Mouse (Mus musculus) testis, postnatal 14 days (tissue): Measurements from ENCODE around the gene Ankmy1.

Experiments
- DNase-seq: peaks from one replicate; pipeline ENCODE4 v3.0.0; 2021; ENCODE audit warnings: low spot score

Gene Ankmy1

GRCm38 (mm10) chr1:92911721-92912138 lies 9.0 kb upstream of the Ankmy1 start:
- no peak for DNase-seq

DNA sequence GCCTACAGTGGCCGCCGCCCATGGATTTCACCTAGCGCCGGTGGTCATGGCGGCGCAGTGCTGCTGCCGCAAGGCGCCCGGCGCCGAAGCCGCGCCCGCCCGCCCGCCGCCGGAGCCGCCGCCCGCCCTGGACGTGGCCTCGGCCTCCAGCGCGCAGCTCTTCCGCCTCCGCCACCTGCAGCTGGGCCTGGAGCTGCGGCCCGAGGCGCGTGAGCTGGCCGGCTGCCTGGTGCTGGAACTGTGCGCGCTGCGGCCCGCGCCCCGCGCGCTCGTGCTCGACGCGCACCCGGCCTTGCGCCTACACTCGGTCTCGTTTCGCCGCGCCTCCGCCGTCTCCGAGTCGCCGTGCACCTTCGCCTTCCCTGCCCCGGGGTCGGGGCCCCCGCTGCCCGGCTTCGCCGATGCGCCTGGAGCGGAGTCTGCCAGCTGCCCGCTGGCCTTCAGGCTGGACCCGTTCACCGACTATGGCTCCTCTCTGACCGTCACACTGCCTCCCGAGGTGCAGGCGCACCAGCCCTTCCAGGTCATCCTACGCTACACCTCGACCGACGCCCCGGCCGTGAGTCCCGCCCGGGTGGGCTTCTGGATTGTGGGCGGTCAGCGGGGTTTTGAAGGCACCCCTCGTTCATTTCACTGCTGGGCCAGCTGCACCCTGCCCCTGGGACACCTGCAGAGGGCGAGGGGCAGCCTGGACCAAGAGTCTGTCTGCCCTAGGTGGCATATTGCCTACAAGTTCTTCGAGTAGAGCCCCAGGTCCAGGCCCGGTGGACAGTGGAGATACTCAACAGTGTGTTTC lies 8.4 kb upstream of the Ankmy1 start:
- peak; percentile 56 for DNase-seq

DNA sequence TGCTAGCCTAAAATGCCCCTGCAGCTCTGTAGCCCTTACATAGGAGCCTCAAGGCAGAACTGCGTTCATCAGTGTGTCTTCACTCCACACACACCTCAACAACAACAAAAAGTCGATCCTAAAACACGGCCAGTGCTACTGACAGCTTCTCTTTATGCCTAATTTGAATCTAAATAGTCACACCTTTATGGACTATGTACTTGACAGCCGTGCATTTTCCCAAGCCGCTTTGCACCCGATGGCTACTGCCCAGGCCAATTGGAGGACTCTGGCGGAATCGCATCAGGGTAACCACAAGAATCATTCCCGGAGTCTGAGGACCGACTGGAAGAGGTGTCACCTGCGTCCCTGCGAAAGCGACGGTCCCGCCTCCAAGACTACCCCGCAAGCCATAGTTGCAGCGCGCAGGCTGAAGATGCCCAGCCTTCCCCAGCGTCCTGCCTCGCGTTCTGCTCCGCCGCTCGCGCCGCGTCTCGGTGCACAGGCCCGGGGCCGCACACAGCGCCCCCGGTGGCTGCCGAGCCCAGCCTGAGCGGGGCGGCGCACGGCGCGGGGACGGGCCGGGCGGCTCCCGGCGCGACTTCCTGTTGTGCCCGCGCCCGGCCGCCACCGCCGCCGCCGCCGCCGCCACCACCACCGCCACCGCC lies 7.7 kb upstream of the Ankmy1 start, which contains the start of gene Rnpepl1:
Gene Rnpepl1, plus strand, starts transcription at position 545 of the 647 bp plus-strand sequence.
- no peak for DNase-seq

GRCm38 (mm10) chr1:92909068-92909467 lies 6.4 kb upstream of the Ankmy1 start:
- no peak for DNase-seq

DNA sequence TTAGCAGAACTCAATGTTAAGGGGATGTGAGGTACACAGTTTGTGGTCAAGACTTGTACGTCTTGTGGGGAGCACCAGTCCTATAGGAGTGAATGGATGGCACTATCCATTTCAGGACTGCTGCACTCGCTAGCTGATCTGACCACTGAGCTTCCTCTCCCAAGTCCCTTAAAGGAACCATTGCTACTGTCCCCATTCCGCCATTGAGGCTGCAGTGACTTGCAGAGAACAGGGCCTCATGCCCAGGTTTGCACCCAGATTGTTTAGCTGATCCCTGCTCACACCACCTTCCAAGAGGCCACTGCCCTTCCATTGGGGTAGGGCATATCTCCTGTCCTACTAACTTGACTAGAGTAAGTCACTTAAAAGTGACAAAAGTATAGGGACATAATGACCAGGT lies 6.0 kb upstream of the Ankmy1 start:
- DNase-seq = no peak

DNA sequence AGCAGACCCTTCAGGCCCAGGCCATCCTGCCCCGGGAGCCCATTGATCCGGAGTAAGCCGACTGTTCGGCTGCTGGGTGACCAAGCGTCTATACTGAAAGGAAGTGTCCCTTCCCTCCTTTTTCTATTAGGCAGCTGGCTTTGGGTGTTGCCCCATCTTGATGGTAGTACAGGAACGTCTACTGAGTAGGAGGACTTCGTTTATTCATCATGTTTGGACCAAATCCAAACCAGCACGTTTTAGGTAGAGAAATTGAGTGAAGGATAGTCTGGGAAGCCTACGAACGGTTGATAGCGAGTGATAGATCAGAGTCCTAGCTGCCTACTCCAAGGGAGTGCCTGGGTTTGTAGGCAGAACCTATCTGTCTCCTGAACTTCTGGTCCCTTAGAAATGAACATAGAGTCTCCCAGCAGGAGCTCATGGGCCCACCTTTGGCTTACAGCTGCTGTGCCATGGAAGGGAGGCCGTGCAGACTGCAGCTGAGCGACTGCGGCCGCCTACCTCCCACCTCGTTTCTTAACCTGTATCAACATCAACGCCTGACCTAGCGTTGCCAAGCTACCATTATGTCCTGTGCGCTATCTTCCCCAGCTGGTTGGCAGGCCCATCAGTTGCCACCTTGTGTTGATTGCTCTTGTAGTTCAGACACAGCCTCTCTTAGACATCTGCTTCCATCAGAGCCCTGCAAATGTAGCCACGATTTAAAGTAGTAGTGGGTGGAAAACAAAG lies 5.1 kb upstream of the Ankmy1 start:
- DNase-seq = no peak

DNA sequence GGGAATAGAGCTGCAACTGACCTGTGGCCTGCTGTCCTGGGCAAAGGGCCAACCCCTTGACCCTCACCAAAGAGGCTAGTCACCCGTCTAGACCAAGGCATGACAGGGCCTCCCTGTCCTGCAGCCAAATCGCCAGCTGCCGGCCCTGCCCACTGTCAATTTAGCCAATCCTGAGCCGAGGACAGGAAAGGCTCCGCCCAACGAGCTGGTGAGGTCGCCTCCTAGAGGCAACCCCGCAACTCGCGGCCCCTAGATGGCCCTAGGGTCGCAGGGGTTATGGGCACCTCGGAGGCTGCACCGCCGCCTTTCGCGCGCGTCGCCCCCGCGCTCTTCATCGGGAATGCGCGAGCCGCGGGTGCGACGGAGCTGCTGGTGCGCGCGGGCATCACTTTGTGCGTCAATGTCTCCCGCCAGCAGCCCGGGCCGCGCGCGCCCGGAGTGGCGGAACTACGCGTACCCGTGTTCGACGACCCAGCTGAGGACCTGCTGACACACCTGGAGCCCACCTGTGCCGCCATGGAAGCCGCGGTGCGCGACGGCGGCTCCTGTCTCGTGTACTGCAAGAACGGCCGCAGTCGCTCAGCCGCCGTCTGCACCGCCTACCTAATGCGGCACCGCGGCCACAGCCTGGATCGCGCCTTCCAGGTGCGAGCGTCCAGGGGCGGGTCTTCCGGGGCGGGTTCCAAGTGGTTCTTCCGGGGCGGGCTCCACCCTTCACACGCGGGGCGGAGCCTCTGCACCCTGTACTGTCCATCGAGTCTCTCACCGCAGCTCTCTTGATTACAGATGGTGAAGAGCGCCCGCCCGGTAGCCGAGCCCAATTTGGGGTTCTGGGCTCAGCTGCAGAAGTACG lies 4.3 kb upstream of the Ankmy1 start, which contains the start of gene Dusp28:
Gene Dusp28, plus strand, starts transcription at position 203 of the 853 bp plus-strand sequence.
- peak; percentile 89 for DNase-seq

- no peak for DNase-seq
Observed at GRCm38 (mm10) chr1:92905703-92906310, 3.1 kb upstream of the Ankmy1 start.

- no peak for DNase-seq
Observed at GRCm38 (mm10) chr1:92903627-92904026, 921 bp upstream of the Ankmy1 start.

DNA sequence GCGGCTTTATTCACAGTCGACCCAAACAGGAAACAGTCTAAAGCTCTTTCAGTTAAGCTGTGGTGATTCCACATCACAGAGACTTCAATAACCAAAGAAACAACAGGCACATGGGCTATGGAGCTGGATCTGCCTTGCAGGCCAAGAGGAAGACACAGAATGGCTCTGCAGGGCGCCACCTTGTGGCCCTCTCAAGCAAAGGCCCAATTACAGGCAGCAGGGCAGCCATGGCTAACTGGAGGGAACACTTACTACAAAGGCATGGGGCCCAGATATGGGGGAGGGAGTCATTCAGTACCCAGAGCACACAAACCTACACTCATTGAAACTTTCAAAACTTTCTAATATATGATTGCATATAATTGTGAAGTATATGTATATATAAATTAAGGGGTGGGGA lies 7.6 kb downstream of the Ankmy1 start:
- DNase-seq = peak; percentile 71

- DNase-seq = no peak
Observed at GRCm38 (mm10) chr1:92893896-92894295, 8.8 kb downstream of the Ankmy1 start.

GRCm38 (mm10) chr1:92892791-92893190 lies 9.9 kb downstream of the Ankmy1 start:
- no peak for DNase-seq

DNA sequence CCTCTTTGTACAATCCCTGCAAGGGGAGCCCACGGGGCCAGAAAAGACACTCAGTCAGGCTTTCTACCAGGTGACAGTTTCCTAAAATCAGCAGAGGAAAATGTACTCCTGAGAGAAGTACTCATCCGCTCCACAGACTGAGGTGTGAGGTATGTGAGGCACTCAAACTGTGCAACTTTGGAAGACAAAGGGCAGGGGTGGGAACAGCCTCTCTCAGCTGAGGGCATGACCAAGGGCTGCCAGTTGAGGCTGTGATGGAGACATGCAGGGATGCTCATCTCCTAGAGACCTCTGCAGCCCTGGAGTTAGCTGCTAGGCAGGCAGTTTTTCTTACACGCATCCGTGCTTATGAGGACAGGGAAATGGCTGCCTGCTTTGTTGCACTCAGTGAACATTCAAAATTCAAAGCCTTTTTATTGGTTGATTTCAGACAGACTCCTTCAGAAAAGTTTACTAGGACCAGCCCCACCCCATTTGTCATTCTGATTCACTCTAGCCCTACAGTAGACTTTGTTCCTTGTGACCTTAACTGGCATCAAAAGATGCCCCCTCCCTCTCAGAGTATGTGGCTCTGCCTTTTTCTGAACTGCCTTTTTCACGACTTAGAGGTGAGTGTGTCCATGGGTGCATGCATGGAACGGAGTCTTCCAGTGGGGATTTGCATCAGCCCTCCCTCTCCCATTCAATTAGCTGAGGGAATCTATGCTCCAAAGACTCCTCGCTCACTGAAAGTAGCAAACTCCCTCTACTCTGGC lies 13.6 kb downstream of the Ankmy1 start:
- no peak for DNase-seq

DNA sequence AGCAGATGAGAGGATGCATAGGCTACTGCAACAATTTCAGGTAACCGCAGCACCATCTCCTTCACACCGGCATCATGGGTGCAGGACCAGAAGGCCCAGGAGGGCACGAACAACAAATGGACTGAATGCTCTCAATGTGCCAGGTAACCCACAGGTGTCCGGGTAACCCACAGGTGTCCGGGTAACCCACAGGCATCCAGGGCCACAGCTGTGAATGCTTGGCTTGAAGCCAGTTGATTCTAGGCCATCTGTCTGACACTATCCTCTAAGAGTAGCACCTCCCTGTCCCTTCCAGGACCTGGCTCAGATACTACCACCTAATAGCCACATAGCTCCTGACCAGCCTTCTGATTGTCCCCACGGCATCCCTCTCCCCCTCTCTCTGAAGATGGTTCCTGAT lies 20.7 kb downstream of the Ankmy1 start:
- no peak for DNase-seq

- DNase-seq = no peak
Observed at GRCm38 (mm10) chr1:92880101-92880500, 22.6 kb downstream of the Ankmy1 start.

DNA sequence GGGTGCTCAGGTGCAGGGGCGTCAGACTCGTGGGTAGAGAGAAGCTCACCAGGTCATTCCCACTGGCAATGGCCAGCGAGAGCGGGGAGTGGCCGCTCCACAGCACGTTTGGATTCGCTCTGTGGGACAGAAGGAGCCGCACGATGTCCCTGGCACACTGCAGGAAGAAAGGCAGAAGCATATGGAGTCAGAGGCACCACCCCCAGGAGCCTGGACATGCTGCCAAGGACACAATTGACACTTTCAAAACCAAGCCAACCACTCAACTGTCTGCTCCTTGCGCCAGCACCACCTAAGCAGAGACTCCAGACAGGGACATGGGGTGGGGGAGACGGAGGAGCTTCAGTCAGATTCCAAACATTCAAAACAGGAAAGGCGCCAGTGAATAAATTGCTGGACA lies 23.4 kb downstream of the Ankmy1 start:
- DNase-seq = no peak

GRCm38 (mm10) chr1:92878066-92878741 lies 24.5 kb downstream of the Ankmy1 start:
- DNase-seq = no peak

DNA sequence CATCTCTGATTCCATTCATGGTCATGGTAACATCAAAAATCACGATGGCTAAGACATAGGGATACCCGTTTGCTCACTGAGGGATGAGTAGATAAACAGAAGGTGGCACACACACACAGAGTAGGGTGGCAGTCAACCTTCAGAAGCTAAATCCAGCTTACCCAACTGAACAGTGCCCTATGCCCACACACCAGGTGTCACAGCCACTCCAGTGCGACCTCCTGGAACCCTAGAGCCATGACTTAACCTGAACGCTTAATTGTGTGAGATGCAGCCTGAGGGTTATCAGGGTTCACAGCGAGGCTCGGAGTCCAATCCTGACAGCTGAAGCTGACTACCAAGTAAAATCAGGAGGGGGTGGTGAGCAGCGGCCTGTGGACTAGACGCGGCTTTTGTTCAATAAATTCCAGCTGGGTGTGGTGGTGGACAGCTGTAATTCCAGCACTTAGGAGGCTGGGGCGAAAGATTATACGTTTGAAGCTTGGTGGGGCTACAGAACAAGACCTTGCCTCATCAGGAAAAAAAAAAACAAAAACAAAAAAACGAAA lies 25.2 kb downstream of the Ankmy1 start:
- no peak for DNase-seq

- no peak for DNase-seq
Observed at GRCm38 (mm10) chr1:92875360-92876111, 27.2 kb downstream of the Ankmy1 start.
